Mouse (Mus musculus) right cerebral cortex, postnatal 36 days (tissue): ENCODE results near the gene Hdc.

Source experiments
- DNase-seq, 2 experiments: peaks; one replicate each; pipeline ENCODE4 v3.0.0; 2022; ENCODE audit warnings: low spot score in 2 of 2, mixed read lengths in 1 of 2

Hdc gene

GRCm38 (mm10) chr2:126552357-126553290, 66.5 kb downstream of the Hdc start, which contains the start of gene Slc27a2:
TSS of gene Slc27a2 (plus strand) at chr2:126552407.
- peak in 1 of 2 experiments; percentile 7 for DNase-seq

GRCm38 (mm10) chr2:126551896-126552295, 67.2 kb downstream of the Hdc start:
- no peak for DNase-seq

GRCm38 (mm10) chr2:126551244-126551890, 67.7 kb downstream of the Hdc start:
- no peak for DNase-seq

GRCm38 (mm10) chr2:126549681-126550080, 69.4 kb downstream of the Hdc start:
- no peak for DNase-seq

GRCm38 (mm10) chr2:126546392-126546791, 72.7 kb downstream of the Hdc start:
- DNase-seq: no peak

GRCm38 (mm10) chr2:126545297-126545696, 73.8 kb downstream of the Hdc start:
- no peak for DNase-seq
